Mouse (Mus musculus): ENCODE measurements around the gene Gdi2.

The Gdi2 gene

GRCm38 (mm10) chr13:3547856-3548255 lies 10.0 kb downstream of the Gdi2 start:
- no peak for DNase-seq (ENCODE audit: low spot score)

DNA sequence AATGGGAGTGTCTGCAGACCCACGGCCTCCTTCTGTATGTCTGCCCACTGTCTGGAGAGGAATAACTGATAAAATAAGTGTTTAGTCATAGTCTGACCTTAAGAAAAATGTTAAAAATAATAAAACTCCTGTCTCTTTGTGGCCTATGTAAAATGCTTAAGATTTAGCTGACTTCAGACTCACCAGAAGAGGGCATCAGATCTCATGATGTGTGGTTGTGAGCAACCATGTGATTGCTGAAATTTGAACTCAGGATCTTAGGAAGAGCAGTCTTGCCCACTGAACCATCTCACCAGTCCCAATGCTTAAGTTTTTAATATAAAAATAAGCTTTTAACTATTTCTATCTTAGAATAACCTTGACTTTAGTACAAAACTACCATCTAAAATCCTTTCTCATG lies 25.3 kb downstream of the Gdi2 start:
- DNase-seq (ENCODE audit: low spot score), result peak; percentile 15

DNA sequence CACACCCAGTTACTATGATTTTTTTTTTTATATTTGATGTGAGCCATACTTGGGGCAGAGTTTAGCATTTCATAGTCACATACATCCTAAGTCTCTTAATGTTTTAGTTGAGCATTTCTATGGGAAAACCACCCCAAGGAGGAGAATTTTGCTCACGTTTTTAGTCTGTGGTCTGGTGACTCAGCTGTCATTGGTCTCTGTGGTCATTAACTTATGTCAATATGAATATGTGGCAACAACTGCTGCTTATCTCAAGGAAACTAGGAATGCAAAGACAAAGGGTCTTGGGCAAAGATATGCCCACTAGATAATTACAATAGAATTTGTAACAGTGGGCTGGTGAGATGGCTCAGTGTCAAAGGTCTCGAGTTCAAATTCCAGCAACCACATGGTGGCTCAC lies 26.1 kb downstream of the Gdi2 start:
- no peak for DNase-seq (ENCODE audit: low spot score)

GRCm38 (mm10) chr13:3590789-3591188 lies 52.9 kb downstream of the Gdi2 start:
- DNase-seq (ENCODE audit: low spot score), result no peak

DNA sequence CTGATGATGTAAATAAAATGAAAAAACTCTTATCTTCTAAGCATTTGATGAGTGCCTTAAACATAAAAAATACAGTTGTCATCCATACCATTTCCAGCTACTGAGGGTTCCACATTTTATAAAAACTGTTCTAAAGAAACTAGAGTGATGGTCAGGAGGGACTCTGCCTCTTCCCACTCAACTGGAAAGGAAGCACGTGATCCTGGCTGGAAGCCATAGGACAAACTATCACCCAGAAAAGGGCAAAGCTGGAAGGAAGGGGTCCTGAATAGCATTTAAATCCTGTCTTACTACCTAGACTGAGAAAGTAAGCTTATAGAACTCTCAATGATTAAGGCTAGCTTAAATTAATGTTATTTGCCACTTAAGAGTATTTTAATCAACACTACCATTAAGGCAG lies 56.4 kb downstream of the Gdi2 start:
- DNase-seq (ENCODE audit: low spot score), result no peak

DNA sequence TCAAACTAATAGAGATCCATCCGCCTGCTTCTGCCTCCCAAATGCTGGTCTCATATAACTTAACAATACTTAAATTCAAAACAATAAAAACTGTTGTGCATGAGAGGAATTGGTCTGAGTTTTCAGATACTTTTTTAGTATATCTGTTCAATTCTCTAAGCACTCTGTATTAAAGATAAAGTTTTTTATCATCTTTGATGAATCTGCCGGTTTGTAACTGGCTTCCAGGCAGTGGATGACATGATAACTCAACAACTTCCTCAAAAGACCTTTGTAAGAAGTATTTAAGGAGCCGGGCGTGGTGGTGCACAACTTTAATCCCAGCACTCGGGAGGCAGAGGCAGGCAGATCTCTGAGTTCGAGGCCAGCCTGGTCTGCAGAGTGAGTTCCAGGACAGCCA lies 58.4 kb downstream of the Gdi2 start:
- DNase-seq (ENCODE audit: low spot score), result no peak

DNA sequence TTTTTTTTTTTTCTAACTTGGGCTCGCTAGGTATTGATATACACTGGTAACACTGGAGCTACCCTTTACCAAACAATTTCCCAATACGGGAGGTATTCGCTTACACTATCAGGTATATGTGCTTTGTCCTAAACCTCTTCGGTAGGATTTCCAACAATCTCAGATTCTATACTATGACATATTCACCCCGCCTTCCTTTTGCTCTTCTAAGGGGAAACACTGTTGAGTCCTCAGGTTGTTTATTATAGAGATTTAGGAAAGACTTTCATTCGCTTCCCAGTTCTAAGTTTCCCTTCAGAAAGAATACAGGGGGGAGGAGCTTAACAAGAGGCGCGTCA lies 71.9 kb downstream of the Gdi2 start:
- DNase-seq (ENCODE audit: low spot score), result no peak

- peak; percentile 47 for DNase-seq (ENCODE audit: low spot score)
Measured at GRCm38 (mm10) chr13:3610118-3610794, 72.4 kb downstream of the Gdi2 start.

GRCm38 (mm10) chr13:3610795-3611438 lies 73.1 kb downstream of the Gdi2 start, which contains the start of gene Fam208b:
Fam208b (minus strand) TSS chr13:3611108.
- peak; percentile 99 for DNase-seq (ENCODE audit: low spot score)
